Mouse (Mus musculus): ENCODE data around the gene Neurl2. TPM values are rescaled to one million over a fixed set of nuclear protein-coding genes. Genes with fewer than 3 reads are reported as not detected.
"Not testable (repeated sequence)": the region's sequence is repeated elsewhere in the genome, so short reads cannot be mapped to it uniquely, and the experiment has no call there.

Gene Neurl2
- total RNA-seq, 2 experiments from 2014 or later = 3.5 to 4.7 TPM

GRCm38 (mm10) chr2:164859155-164859554, 25.9 kb upstream of the Neurl2 start:
- no peak for DNase-seq (ENCODE audit: low spot score in 2 of 2)

- no peak for DNase-seq (ENCODE audit: low spot score in 2 of 2)
Observed at GRCm38 (mm10) chr2:164857842-164858553, 24.7 kb upstream of the Neurl2 start.

- peak; percentile 44 to 46 for DNase-seq (ENCODE audit: low spot score in 2 of 2)
Observed at GRCm38 (mm10) chr2:164857101-164857821, 24.0 kb upstream of the Neurl2 start, which contains the start of gene Pltp. Pltp (minus strand) TSS chr2:164857711.

- no peak for DNase-seq (ENCODE audit: low spot score in 2 of 2)
Observed at GRCm38 (mm10) chr2:164856309-164857100, 23.2 kb upstream of the Neurl2 start.

- DNase-seq (ENCODE audit: low spot score in 2 of 2) = not testable (repeated sequence)
Observed at GRCm38 (mm10) chr2:164855572-164855971, 22.3 kb upstream of the Neurl2 start.

GRCm38 (mm10) chr2:164850061-164850460, 16.8 kb upstream of the Neurl2 start:
- DNase-seq (ENCODE audit: low spot score in 2 of 2) = no peak

GRCm38 (mm10) chr2:164845782-164846181, 12.5 kb upstream of the Neurl2 start:
- no peak for DNase-seq (ENCODE audit: low spot score in 2 of 2)

- no peak for DNase-seq (ENCODE audit: low spot score in 2 of 2)
Observed at GRCm38 (mm10) chr2:164835164-164835563, 1.9 kb upstream of the Neurl2 start.

- DNase-seq (ENCODE audit: low spot score in 2 of 2) = no peak
Observed at GRCm38 (mm10) chr2:164834531-164834930, 1.3 kb upstream of the Neurl2 start.

GRCm38 (mm10) chr2:164832748-164833301, 431 bp downstream of the Neurl2 start, which contains the start of gene Ctsa:
Ctsa (plus strand) TSS chr2:164832873.
- peak; percentile 79 to 87 for DNase-seq (ENCODE audit: low spot score in 2 of 2)

- DNase-seq (ENCODE audit: low spot score in 2 of 2) = no peak
Observed at GRCm38 (mm10) chr2:164832032-164832747, 1.1 kb downstream of the Neurl2 start.

GRCm38 (mm10) chr2:164831029-164831428, 2.2 kb downstream of the Neurl2 start:
- no peak for DNase-seq (ENCODE audit: low spot score in 2 of 2)

- DNase-seq (ENCODE audit: low spot score in 2 of 2) = no peak
Observed at GRCm38 (mm10) chr2:164829090-164829489, 4.2 kb downstream of the Neurl2 start.

GRCm38 (mm10) chr2:164828437-164828836, 4.8 kb downstream of the Neurl2 start, which contains the start of gene Spata25:
Spata25 (minus strand) TSS chr2:164828537.
- no peak for DNase-seq (ENCODE audit: low spot score in 2 of 2)

- DNase-seq (ENCODE audit: low spot score in 2 of 2) = no peak
Observed at GRCm38 (mm10) chr2:164827146-164827850, 6.0 kb downstream of the Neurl2 start.

- DNase-seq (ENCODE audit: low spot score in 2 of 2) = no peak
Observed at GRCm38 (mm10) chr2:164825521-164825920, 7.7 kb downstream of the Neurl2 start.

- DNase-seq (ENCODE audit: low spot score in 2 of 2) = no peak
Observed at GRCm38 (mm10) chr2:164823969-164824368, 9.3 kb downstream of the Neurl2 start.

- DNase-seq (ENCODE audit: low spot score in 2 of 2) = peak in 1 of 2 experiments; percentile 27
Observed at GRCm38 (mm10) chr2:164823181-164823585, 10.1 kb downstream of the Neurl2 start.

- DNase-seq (ENCODE audit: low spot score in 2 of 2) = peak; percentile 100
Observed at GRCm38 (mm10) chr2:164822636-164823165, 10.6 kb downstream of the Neurl2 start, which contains the start of gene Zswim1. Zswim1 (plus strand) TSS chr2:164822686.

All from layer of hippocampus, postnatal 10 days (tissue).